Mouse (Mus musculus) inflammation-experienced regulatory T-cells, adult 6 months (primary cell): Measurements from ENCODE around the gene Gm42417. TPM values are rescaled to one million over a fixed set of nuclear protein-coding genes. Genes with fewer than 3 reads are reported as not detected.

Source experiments
- ATAC-seq: one replicate; pipeline ENCODE4 v1.8.0; 2017
- polyA plus RNA-seq, 3 experiments: library from polyadenylated mRNA; unstranded; fragments of 100-300 nt; shearing (Covaris generic); gene quantifications; one replicate each; pipeline ENCODE4 v1.2.1; 2017

The Gm42417 gene
- polyA plus RNA-seq, 3 experiments from 2014 or later = 2.4 TPM; not detected in 2

- ATAC-seq = no peak
Observed at GRCm38 (mm10) chr1:36513718-36514117, 25.5 kb downstream of the Gm42417 start.

- ATAC-seq = no peak
Observed at GRCm38 (mm10) chr1:36513310-36513709, 25.9 kb downstream of the Gm42417 start.

- ATAC-seq = no peak
Observed at GRCm38 (mm10) chr1:36512966-36513280, 26.3 kb downstream of the Gm42417 start.

GRCm38 (mm10) chr1:36512089-36512965 lies 26.9 kb downstream of the Gm42417 start:
- peak; percentile 18 for ATAC-seq

GRCm38 (mm10) chr1:36511289-36512021 lies 27.8 kb downstream of the Gm42417 start, which contains the start of gene Cnnm3:
Cnnm3 (plus strand) TSS chr1:36511867.
- ATAC-seq = peak; percentile 100

- ATAC-seq = no peak
Observed at GRCm38 (mm10) chr1:36508238-36508637, 31.0 kb downstream of the Gm42417 start.

- peak; percentile 74 for ATAC-seq
Observed at GRCm38 (mm10) chr1:36501261-36501660, 38.0 kb downstream of the Gm42417 start.

GRCm38 (mm10) chr1:36497312-36497711 lies 41.9 kb downstream of the Gm42417 start:
- no peak for ATAC-seq

- ATAC-seq = no peak
Observed at GRCm38 (mm10) chr1:36496719-36497118, 42.5 kb downstream of the Gm42417 start.

- no peak for ATAC-seq
Observed at GRCm38 (mm10) chr1:36493299-36493698, 45.9 kb downstream of the Gm42417 start.

GRCm38 (mm10) chr1:36492416-36493139 lies 46.7 kb downstream of the Gm42417 start:
- no peak for ATAC-seq

- no peak for ATAC-seq
Observed at GRCm38 (mm10) chr1:36489661-36490060, 49.6 kb downstream of the Gm42417 start.

- ATAC-seq = no peak
Observed at GRCm38 (mm10) chr1:36487111-36487510, 52.1 kb downstream of the Gm42417 start.

GRCm38 (mm10) chr1:36485080-36485479 lies 54.1 kb downstream of the Gm42417 start:
- no peak for ATAC-seq

- no peak for ATAC-seq
Observed at GRCm38 (mm10) chr1:36483825-36484224, 55.4 kb downstream of the Gm42417 start.

Other genes starting within 250 kb of the Gm42417 start
- gene Arid5a, start 231.7 kb downstream of the Gm42417 start, polyA plus RNA-seq = 10 to 100 TPM; 75.9 to 89.1 (median 88.6) TPM
- 10 to 100 TPM; 45.7 to 65.2 (median 47.4) TPM for gene Kansl3, start 170.2 kb downstream of the Gm42417 start, polyA plus RNA-seq
- under 1 TPM; 0.20 to 0.55 (median 0.39) TPM for gene Fer1l5, start 167.1 kb downstream of the Gm42417 start, polyA plus RNA-seq
- gene Lman2l, start 94.2 kb downstream of the Gm42417 start, polyA plus RNA-seq = 10 to 100 TPM in 2 of 3 experiments, 1 to 10 TPM in 1; 7.9 to 12.0 (median 11.4) TPM
- gene Cnnm4, start 67.8 kb downstream of the Gm42417 start, polyA plus RNA-seq = 10 to 100 TPM; 11.5 to 13.9 (median 12.1) TPM
- 1 to 10 TPM; 3.1 to 9.2 (median 6.7) TPM for gene Cnnm3, start 27.6 kb downstream of the Gm42417 start, polyA plus RNA-seq
- gene Ankrd23, start 2.5 kb downstream of the Gm42417 start, polyA plus RNA-seq = 10 to 100 TPM; 35.1 to 58.4 (median 36.4) TPM
- gene Ankrd39, start 8.0 kb upstream of the Gm42417 start, polyA plus RNA-seq = 10 to 100 TPM; 17.5 to 24.1 (median 23.2) TPM
- under 1 TPM in 1 of 3 experiments, not detected in 2; 0.33 TPM for gene Sema4c, start 18.9 kb upstream of the Gm42417 start, polyA plus RNA-seq
- gene Fam178b, start 143.8 kb upstream of the Gm42417 start, polyA plus RNA-seq = under 1 TPM in 1 of 3 experiments, not detected in 2; 0.40 TPM
- 100 to 1,000 TPM; 273 to 480 (median 293) TPM for gene Cox5b, start 152.0 kb upstream of the Gm42417 start, polyA plus RNA-seq
- not detected for gene 4933424G06Rik, start 170.7 kb upstream of the Gm42417 start, polyA plus RNA-seq
- gene Actr1b, start 175.0 kb upstream of the Gm42417 start, polyA plus RNA-seq = 10 to 100 TPM; 37.4 to 47.1 (median 41.0) TPM
- gene Zap70, start 222.4 kb upstream of the Gm42417 start, polyA plus RNA-seq = 100 to 1,000 TPM; 241 to 287 (median 257) TPM